Mouse (Mus musculus): ENCODE measurements around the gene Stxbp4. TPM values are rescaled to one million over a fixed set of nuclear protein-coding genes. Genes with fewer than 3 reads are reported as not detected.

Stxbp4 gene
- total RNA-seq, 2 experiments from 2014 or later: 7.3 TPM

- DNase-seq (ENCODE audit: low spot score in 2 of 2): no peak
These were observed 12.5 kb upstream of the Stxbp4 start for GRCm38 (mm10) chr11:90650231-90650885.

GRCm38 (mm10) chr11:90649777-90650176, 11.9 kb upstream of the Stxbp4 start:
- no peak for DNase-seq (ENCODE audit: low spot score in 2 of 2)

- DNase-seq (ENCODE audit: low spot score in 2 of 2): peak; percentile 48 to 61
These were observed 487 bp upstream of the Stxbp4 start for GRCm38 (mm10) chr11:90638312-90638830.

- DNase-seq (ENCODE audit: low spot score in 2 of 2): no peak
These were observed 3.2 kb downstream of the Stxbp4 start for GRCm38 (mm10) chr11:90634661-90635060.

GRCm38 (mm10) chr11:90632480-90632879, 5.4 kb downstream of the Stxbp4 start:
- DNase-seq (ENCODE audit: low spot score in 2 of 2): no peak

- no peak for DNase-seq (ENCODE audit: low spot score in 2 of 2)
These were observed 10.1 kb downstream of the Stxbp4 start for GRCm38 (mm10) chr11:90627751-90628150.

GRCm38 (mm10) chr11:90625174-90625573, 12.7 kb downstream of the Stxbp4 start:
- no peak for DNase-seq (ENCODE audit: low spot score in 2 of 2)

GRCm38 (mm10) chr11:90623477-90623876, 14.4 kb downstream of the Stxbp4 start:
- peak in 1 of 2 experiments; percentile 19 for DNase-seq (ENCODE audit: low spot score in 2 of 2)

- DNase-seq (ENCODE audit: low spot score in 2 of 2): no peak
These were observed 15.4 kb downstream of the Stxbp4 start for GRCm38 (mm10) chr11:90622500-90622899.

- DNase-seq (ENCODE audit: low spot score in 2 of 2): no peak
These were observed 15.8 kb downstream of the Stxbp4 start for GRCm38 (mm10) chr11:90622044-90622443.

GRCm38 (mm10) chr11:90616431-90616830, 21.5 kb downstream of the Stxbp4 start:
- DNase-seq (ENCODE audit: low spot score in 2 of 2): no peak

- no peak for DNase-seq (ENCODE audit: low spot score in 2 of 2)
These were observed 23.1 kb downstream of the Stxbp4 start for GRCm38 (mm10) chr11:90614743-90615142.

GRCm38 (mm10) chr11:90612118-90612517, 25.8 kb downstream of the Stxbp4 start:
- no peak for DNase-seq (ENCODE audit: low spot score in 2 of 2)

GRCm38 (mm10) chr11:90603066-90603465, 34.8 kb downstream of the Stxbp4 start:
- no peak for DNase-seq (ENCODE audit: low spot score in 2 of 2)

- DNase-seq (ENCODE audit: low spot score in 2 of 2): no peak
These were observed 42.1 kb downstream of the Stxbp4 start for GRCm38 (mm10) chr11:90595826-90596225.

- DNase-seq (ENCODE audit: low spot score in 2 of 2): no peak
These were observed 46.9 kb downstream of the Stxbp4 start for GRCm38 (mm10) chr11:90590996-90591395.

- no peak for DNase-seq (ENCODE audit: low spot score in 2 of 2)
These were observed 51.7 kb downstream of the Stxbp4 start for GRCm38 (mm10) chr11:90586203-90586602.

- no peak for DNase-seq (ENCODE audit: low spot score in 2 of 2)
These were observed 52.1 kb downstream of the Stxbp4 start for GRCm38 (mm10) chr11:90585754-90586153.

GRCm38 (mm10) chr11:90577057-90577780, 60.7 kb downstream of the Stxbp4 start:
- no peak for DNase-seq (ENCODE audit: low spot score in 2 of 2)

GRCm38 (mm10) chr11:90576282-90576972, 61.5 kb downstream of the Stxbp4 start:
- DNase-seq (ENCODE audit: low spot score in 2 of 2): no peak

GRCm38 (mm10) chr11:90575491-90576048, 62.3 kb downstream of the Stxbp4 start:
- DNase-seq (ENCODE audit: low spot score in 2 of 2): no peak
